Mouse (Mus musculus) lung, postnatal 0 days (tissue): ENCODE data around the gene Hebp1. TPM values are rescaled to one million over a fixed set of nuclear protein-coding genes. Genes with fewer than 3 reads are reported as not detected.

ENCODE experiments used
- ATAC-seq: fragments of 200-750 bp; cut with Nextera tagmentation; 2 replicates; pipeline ENCODE4 v1.8.0; 2017; ENCODE audit warnings: moderate library complexity
- DNase-seq: peaks from one replicate; pipeline ENCODE4 v3.0.0-alpha.2; 2016; ENCODE audit warnings: low spot score
- H3K27ac ChIP-seq: fragments of 300-500 bp; sonication (generic); 2 replicates; pipeline ENCODE4 v1.5.1; 2014; ENCODE audit warnings: antibody characterized with exemption, mild to moderate bottlenecking, low read length, mixed read lengths
- H3K27me3 ChIP-seq: fragments of 300-500 bp; sonication (generic); replicated peaks from 2 replicates; pipeline ENCODE4 v1.6.1; 2014; ENCODE audit warnings: low read length, mixed read lengths; ENCODE audit not compliant: insufficient read depth
- H3K36me3 ChIP-seq: fragments of 300-500 bp; sonication (generic); 2 replicates; pipeline ENCODE4 v1.6.1; 2014; ENCODE audit warnings: low read length, mixed read lengths; ENCODE audit not compliant: insufficient read depth
- H3K4me1 ChIP-seq: fragments of 300-500 bp; sonication (generic); 2 replicates; pipeline ENCODE4 v1.6.1; 2014; ENCODE audit warnings: antibody characterized with exemption, low read depth, low read length, mixed read lengths; ENCODE audit not compliant: insufficient read depth
- H3K4me2 ChIP-seq: fragments of 300-500 bp; sonication (generic); replicated peaks from 2 replicates; pipeline ENCODE4 v1.6.1; 2014; ENCODE audit warnings: low read depth, mild to moderate bottlenecking, low read length, moderate library complexity, mixed read lengths
- H3K4me3 ChIP-seq: fragments of 300-500 bp; sonication (generic); 2 replicates; pipeline ENCODE4 v1.5.1; 2014; ENCODE audit warnings: low read depth, low read length
- H3K9ac ChIP-seq: fragments of 300-500 bp; sonication (generic); replicated peaks from 2 replicates; pipeline ENCODE4 v1.6.1; 2014; ENCODE audit warnings: low read depth, mild to moderate bottlenecking
- H3K9me3 ChIP-seq: fragments of 300-500 bp; sonication (generic); 2 replicates; pipeline ENCODE4 v1.6.1; 2016; ENCODE audit warnings: low read length, mixed read lengths
- CTCF ChIP-seq: IDR thresholded peaks from 2 replicates; pipeline ENCODE4 v1.5.1; 2016; ENCODE audit warnings: antibody characterized with exemption, mild to moderate bottlenecking
- EP300 ChIP-seq: IDR thresholded peaks from 2 replicates; pipeline ENCODE4 v1.6.1; 2016; ENCODE audit warnings: antibody characterized with exemption, mild to moderate bottlenecking, control low read depth
- WGBS: fragments of 180-500 bp; shearing (Covaris S2); extraction: QIAGEN DNeasy Blood & Tissue Kit; methylation state at CpG from one replicate; pipeline ENCODE4 v1.1.7; 2014; 5-methylcytosine and 5-hydroxymethylcytosine counted together
- polyA plus RNA-seq: library from polyadenylated mRNA; unstranded; fragments of >200 nt; fragmentation: Nextera tagmentation; extraction: Ambion mirVana; gene quantifications from 2 replicates; pipeline ENCODE4 v1.2.1, GENCODE M21; 2015

Hebp1 gene
- polyA plus RNA-seq, 1 experiment from 2014 or later, result 16.5 TPM

GRCm38 (mm10) chr6:135089786-135090185 is 108.0 kb downstream of the Hebp1 start:
- 37% methylated on average over 7 of the region's 8 CpGs for WGBS
- no peak for DNase-seq
- TF ChIP-seq EP300, result no peak
- peak; percentile 48 for TF ChIP-seq CTCF

GRCm38 (mm10) chr6:135087721-135088451 is 109.9 kb downstream of the Hebp1 start:
- peak; percentile 61 for ATAC-seq

More at GRCm38 (mm10) chr6:135089786-135090185, 108.0 kb downstream of the Hebp1 start:
- Histone ChIP-seq H3K4me3 (no peak overlapping the region), H3K9ac (no peak overlapping the region), H3K9me3 (no peaks in the 10 kb centered on the region), H3K27me3 (no peaks in the 10 kb centered on the region), H3K4me1 (no peaks in the 10 kb centered on the region), H3K27ac (no peak overlapping the region), H3K36me3 (no peaks in the 10 kb centered on the region), H3K4me2 (no peak overlapping the region)
- no peak for ATAC-seq

More at GRCm38 (mm10) chr6:135087721-135088451, 109.9 kb downstream of the Hebp1 start:
- Histone ChIP-seq H3K9me3 (no peaks in the 10 kb centered on the region), H3K9ac (no peak overlapping the region), H3K4me2 (peak overlapping the region; percentile 39), H3K4me3 (peak overlapping the region; percentile 15; the same call in 1 of the 2 replicates), H3K36me3 (no peaks in the 10 kb centered on the region), H3K27ac (0 out of 2 replicates have a peak overlapping the region, but pooled peaks have one; percentile 26), H3K4me1 (no peaks in the 10 kb centered on the region), H3K27me3 (no peaks in the 10 kb centered on the region)
- peak; percentile 80 for DNase-seq
- 18% methylated on average over 19 of the region's 19 CpGs for WGBS
- TF ChIP-seq CTCF (peak; percentile 87), EP300 (peak; percentile 42; the same call in 1 of the 2 replicates)

Other genes with a start within 250 kb of the Hebp1 start
- 3.5 and 4.2 TPM in 2 replicates for gene Apold1, start 216.3 kb downstream of the Hebp1 start, polyA plus RNA-seq
- gene Ddx47, start 186.4 kb downstream of the Hebp1 start, polyA plus RNA-seq, result 91.6 and 97.1 TPM in 2 replicates
- 601 and 607 TPM in 2 replicates for gene Gprc5a, start 132.4 kb downstream of the Hebp1 start, polyA plus RNA-seq
- not detected in 2 replicates for gene Gprc5d, start 79.7 kb downstream of the Hebp1 start, polyA plus RNA-seq
- 5.7 and 6.1 TPM in 2 replicates for gene Fam234b, start within 50 bp of the Hebp1 start, polyA plus RNA-seq
- 2.9 and 5.5 TPM in 2 replicates for gene Gsg1, start 56.3 kb upstream of the Hebp1 start, polyA plus RNA-seq
- gene Pbp2, start 112.4 kb upstream of the Hebp1 start, polyA plus RNA-seq, result 0.42 and 1.6 TPM in 2 replicates
- gene Emp1, start 164.5 kb upstream of the Hebp1 start, polyA plus RNA-seq, result 127 and 136 TPM in 2 replicates